Mouse (Mus musculus) urinary bladder, postnatal 10 days (tissue): ENCODE results near the gene Ets2.
"Not testable (repeated sequence)": the region's sequence is repeated elsewhere in the genome, so short reads cannot be mapped to it uniquely, and the experiment has no call there.

Experiments
- DNase-seq: peaks from one replicate; pipeline ENCODE4 v3.0.0; 2022; ENCODE audit warnings: low spot score

The Ets2 gene

GRCm38 (mm10) chr16:95736059-95736458 is 34.2 kb downstream of the Ets2 start:
- no peak for DNase-seq

GRCm38 (mm10) chr16:95736470-95736869 is 34.6 kb downstream of the Ets2 start:
- no peak for DNase-seq

- no peak for DNase-seq
Observed at GRCm38 (mm10) chr16:95739522-95739921, 37.6 kb downstream of the Ets2 start.

- no peak for DNase-seq
Observed at GRCm38 (mm10) chr16:95741358-95741757, 39.5 kb downstream of the Ets2 start.

- DNase-seq, result no peak
Observed at GRCm38 (mm10) chr16:95741915-95742739, 40.3 kb downstream of the Ets2 start.

GRCm38 (mm10) chr16:95742740-95743030 is 40.8 kb downstream of the Ets2 start:
- DNase-seq, result no peak

- DNase-seq, result no peak
Observed at GRCm38 (mm10) chr16:95743104-95743503, 41.2 kb downstream of the Ets2 start.

GRCm38 (mm10) chr16:95744771-95745170 is 42.9 kb downstream of the Ets2 start:
- DNase-seq, result no peak

GRCm38 (mm10) chr16:95745685-95746084 is 43.8 kb downstream of the Ets2 start:
- no peak for DNase-seq

GRCm38 (mm10) chr16:95746565-95746964 is 44.7 kb downstream of the Ets2 start:
- DNase-seq, result no peak

GRCm38 (mm10) chr16:95749291-95750103 is 47.6 kb downstream of the Ets2 start:
- no peak for DNase-seq

GRCm38 (mm10) chr16:95750211-95750629 is 48.3 kb downstream of the Ets2 start:
- DNase-seq, result no peak

- no peak for DNase-seq
Observed at GRCm38 (mm10) chr16:95752502-95752901, 50.6 kb downstream of the Ets2 start.

- no peak for DNase-seq
Observed at GRCm38 (mm10) chr16:95753295-95753694, 51.4 kb downstream of the Ets2 start.

GRCm38 (mm10) chr16:95759151-95759987 is 57.5 kb downstream of the Ets2 start:
- no peak for DNase-seq

GRCm38 (mm10) chr16:95759988-95760391 is 58.1 kb downstream of the Ets2 start:
- DNase-seq, result no peak

GRCm38 (mm10) chr16:95761742-95762141 is 59.9 kb downstream of the Ets2 start:
- DNase-seq, result no peak

GRCm38 (mm10) chr16:95763201-95763600 is 61.3 kb downstream of the Ets2 start:
- no peak for DNase-seq

- not testable (repeated sequence) for DNase-seq
Observed at GRCm38 (mm10) chr16:95764041-95764440, 62.2 kb downstream of the Ets2 start.

- DNase-seq, result no peak
Observed at GRCm38 (mm10) chr16:95766181-95766580, 64.3 kb downstream of the Ets2 start.

GRCm38 (mm10) chr16:95767246-95767645 is 65.4 kb downstream of the Ets2 start:
- no peak for DNase-seq
